Mouse (Mus musculus) heart, embryonic 13.5 days (tissue): ENCODE measurements around the gene Gm49358. TPM values are rescaled to one million over a fixed set of nuclear protein-coding genes. Genes with fewer than 3 reads are reported as not detected.

Experiments
- ATAC-seq: fragments of 200-750 bp; cut with Nextera tagmentation; 2 replicates; pipeline ENCODE4 v1.8.0; 2017; ENCODE audit warnings: moderate TSS enrichment; ENCODE audit not compliant: insufficient number of reproducible peaks, low FRiP score, low TSS enrichment; ENCODE audit errors: extremely low read depth
- H3K27ac ChIP-seq: fragments of 300-500 bp; sonication (generic); replicated peaks from 2 replicates; pipeline ENCODE4 v1.5.1; 2015; ENCODE audit warnings: moderate library complexity, mild to moderate bottlenecking, inconsistent platforms
- H3K27me3 ChIP-seq: fragments of 300-500 bp; sonication (generic); replicated peaks from 2 replicates; pipeline ENCODE4 v1.6.1; 2015; ENCODE audit warnings: mild to moderate bottlenecking, inconsistent platforms
- H3K36me3 ChIP-seq: fragments of 300-500 bp; sonication (generic); 2 replicates; pipeline ENCODE4 v1.6.1; 2015; ENCODE audit warnings: mild to moderate bottlenecking, inconsistent platforms
- H3K4me1 ChIP-seq: fragments of 300-500 bp; sonication (generic); 2 replicates; pipeline ENCODE4 v1.6.1; 2015; ENCODE audit warnings: inconsistent platforms
- H3K4me2 ChIP-seq: fragments of 300-500 bp; sonication (generic); 2 replicates; pipeline ENCODE4 v1.6.1; 2015; ENCODE audit warnings: inconsistent platforms, mild to moderate bottlenecking, moderate library complexity
- H3K4me3 ChIP-seq: fragments of 300-500 bp; sonication (generic); 2 replicates; pipeline ENCODE4 v1.5.1; 2015; ENCODE audit warnings: moderate library complexity, mild to moderate bottlenecking, inconsistent platforms
- H3K9ac ChIP-seq: fragments of 300-500 bp; sonication (generic); 2 replicates; pipeline ENCODE4 v1.6.1; 2015; ENCODE audit warnings: inconsistent platforms, mild to moderate bottlenecking, moderate library complexity
- H3K9me3 ChIP-seq: fragments of 300-500 bp; sonication (generic); 2 replicates; pipeline ENCODE4 v1.6.1; 2016; ENCODE audit warnings: inconsistent platforms
- WGBS: fragments of 180-500 bp; shearing (Covaris S2); methylation state at CpG from one replicate; pipeline ENCODE4 v1.1.7; 2015; ENCODE audit warnings: mixed read lengths; 5-methylcytosine and 5-hydroxymethylcytosine counted together
- polyA plus RNA-seq: library from polyadenylated mRNA; unstranded; fragments of >200 nt; fragmentation: Nextera tagmentation; extraction: Ambion mirVana; gene quantifications from 2 replicates; pipeline ENCODE4 v1.2.1, GENCODE M21; 2015

Gene Gm49358
- polyA plus RNA-seq, 1 experiment from 2014 or later = not detected

- Histone ChIP-seq H3K36me3 (peaks cover 11% of the 10 kb centered on the region; the same call in 1 of the 2 replicates), H3K9ac (no peak overlapping the region), H3K4me3 (no peak overlapping the region), H3K4me2 (no peak overlapping the region), H3K27ac (no peak overlapping the region), H3K9me3 (no peaks in the 10 kb centered on the region), H3K27me3 (no peaks in the 10 kb centered on the region), H3K4me1 (0 out of 2 replicates have a peak, but pooled peaks cover 3% of the 10 kb centered on the region)
- ATAC-seq = no peak
- WGBS = 83% methylated on average over 5 of the region's 5 CpGs
These were observed 78.9 kb downstream of the Gm49358 start for GRCm38 (mm10) chr10:86842659-86843058.

DNA sequence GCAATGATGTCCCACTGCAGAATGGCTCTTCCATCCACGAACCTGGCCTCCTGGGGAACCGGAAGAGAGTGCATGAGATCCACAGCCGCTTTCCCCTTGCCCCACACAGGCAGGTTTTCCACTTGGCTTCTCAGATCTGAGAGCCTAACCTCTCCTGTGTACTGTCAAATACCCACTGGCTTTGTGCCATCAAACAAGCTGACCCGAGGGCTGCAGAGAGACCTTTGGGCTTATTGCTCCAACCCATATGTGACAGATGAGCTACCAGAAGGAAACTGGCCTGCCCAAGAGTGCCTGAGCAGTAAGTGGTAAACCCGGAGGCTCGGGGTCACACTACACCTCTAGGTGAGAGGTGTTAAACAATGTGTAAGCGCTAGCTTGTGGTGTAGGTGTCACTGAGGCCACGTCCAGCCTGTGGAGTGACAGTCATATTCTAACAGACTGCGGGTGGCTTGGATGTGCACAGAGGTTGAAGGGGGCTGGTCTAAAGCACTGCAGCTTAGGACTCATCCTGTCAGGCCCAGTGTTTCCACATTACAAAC lies 83.2 kb downstream of the Gm49358 start:
- no peak; the same call in none of the 2 replicates for ATAC-seq
- Histone ChIP-seq H3K9me3 (no peaks in the 10 kb centered on the region), H3K4me1 (peaks cover 22% of the 10 kb centered on the region), H3K9ac (no peak overlapping the region), H3K27ac (no peak overlapping the region), H3K4me2 (no peak overlapping the region), H3K27me3 (no peaks in the 10 kb centered on the region), H3K4me3 (no peak overlapping the region), H3K36me3 (no peaks in the 10 kb centered on the region)
- WGBS = 66% methylated on average over 9 of the region's 9 CpGs

GRCm38 (mm10) chr10:86849087-86849486 lies 85.3 kb downstream of the Gm49358 start:
- no peaks in the 10 kb centered on the region for H3K27me3 ChIP-seq
- H3K9ac ChIP-seq = no peak overlapping the region
- no peak overlapping the region for H3K4me3 ChIP-seq
- H3K27ac ChIP-seq = no peak overlapping the region
- H3K9me3 ChIP-seq = no peaks in the 10 kb centered on the region
- ATAC-seq = no peak
- H3K4me2 ChIP-seq = no peak overlapping the region
- no peaks in the 10 kb centered on the region for H3K36me3 ChIP-seq
- peaks cover 22% of the 10 kb centered on the region for H3K4me1 ChIP-seq
- WGBS = 84% methylated on average over 4 of the region's 4 CpGs

DNA sequence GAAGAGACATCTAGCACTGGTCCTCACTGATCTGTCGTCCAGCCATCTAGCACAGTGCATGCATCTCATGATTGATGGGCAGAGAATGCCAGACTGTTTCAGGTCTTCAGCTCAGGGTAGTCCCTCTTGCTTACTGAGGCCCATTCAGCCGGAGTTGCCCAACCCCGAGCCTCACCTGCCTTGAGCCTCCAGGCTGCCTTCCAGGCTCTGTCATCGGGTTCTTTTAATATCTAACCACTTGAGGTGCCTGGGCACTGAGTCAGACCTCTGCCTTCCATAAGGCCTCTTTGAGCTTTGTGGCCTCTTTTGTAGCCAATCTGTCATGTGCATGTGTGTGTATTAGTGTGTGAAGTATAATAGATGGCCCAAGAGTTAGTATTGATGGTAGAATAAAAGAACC lies 85.7 kb downstream of the Gm49358 start:
- no peak overlapping the region for H3K4me3 ChIP-seq
- H3K9ac ChIP-seq = no peak overlapping the region
- no peaks in the 10 kb centered on the region for H3K36me3 ChIP-seq
- H3K9me3 ChIP-seq = no peaks in the 10 kb centered on the region
- no peak for ATAC-seq
- no peaks in the 10 kb centered on the region for H3K27me3 ChIP-seq
- no peak overlapping the region for H3K27ac ChIP-seq
- H3K4me1 ChIP-seq = peaks cover 22% of the 10 kb centered on the region
- no peak overlapping the region for H3K4me2 ChIP-seq
- 52% methylated on average over 4 of the region's 4 CpGs for WGBS

DNA sequence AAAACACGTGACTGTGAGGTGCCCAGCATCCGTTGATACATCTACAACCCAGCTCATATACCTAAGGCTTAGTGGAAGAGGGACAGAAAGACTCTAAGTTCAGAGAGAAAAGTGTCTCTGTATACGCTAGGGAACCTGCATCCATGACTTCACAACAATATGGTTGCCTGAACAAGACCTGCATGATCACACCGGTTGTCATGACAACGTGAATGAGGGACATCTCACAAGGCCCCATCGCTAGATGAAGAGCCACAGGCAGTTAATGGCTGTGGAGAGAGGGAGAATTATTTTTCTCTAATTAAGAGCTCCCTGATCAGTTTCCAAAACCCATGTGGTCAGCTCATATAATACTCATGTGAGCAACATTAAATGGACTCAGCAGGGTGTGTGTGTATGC lies 88.4 kb downstream of the Gm49358 start:
- no peak for ATAC-seq
- H3K27me3 ChIP-seq = no peaks in the 10 kb centered on the region
- peaks cover 19% of the 10 kb centered on the region for H3K4me1 ChIP-seq
- H3K9me3 ChIP-seq = no peaks in the 10 kb centered on the region
- no peak overlapping the region for H3K4me3 ChIP-seq
- WGBS = 79% methylated on average over 6 of the region's 6 CpGs
- no peak overlapping the region for H3K9ac ChIP-seq
- H3K4me2 ChIP-seq = no peak overlapping the region
- H3K27ac ChIP-seq = no peak overlapping the region
- no peaks in the 10 kb centered on the region for H3K36me3 ChIP-seq

GRCm38 (mm10) chr10:86853433-86853832 lies 89.7 kb downstream of the Gm49358 start:
- WGBS = 80% methylated on average over 3 of the region's 3 CpGs

GRCm38 (mm10) chr10:86860396-86860795 lies 96.6 kb downstream of the Gm49358 start:
- no peaks in the 10 kb centered on the region for H3K27me3 ChIP-seq
- no peak overlapping the region for H3K27ac ChIP-seq
- H3K4me3 ChIP-seq = no peak overlapping the region
- H3K9me3 ChIP-seq = no peaks in the 10 kb centered on the region
- 68% methylated on average over 4 of the region's 4 CpGs for WGBS
- H3K4me2 ChIP-seq = no peak overlapping the region
- no peaks in the 10 kb centered on the region for H3K36me3 ChIP-seq
- ATAC-seq = no peak
- H3K4me1 ChIP-seq = 0 out of 2 replicates have a peak, but pooled peaks cover 6% of the 10 kb centered on the region
- no peak overlapping the region for H3K9ac ChIP-seq

More at GRCm38 (mm10) chr10:86853433-86853832, 89.7 kb downstream of the Gm49358 start:
- H3K9ac ChIP-seq = no peak overlapping the region
- H3K4me1 ChIP-seq = peaks cover 13% of the 10 kb centered on the region
- no peaks in the 10 kb centered on the region for H3K27me3 ChIP-seq
- no peaks in the 10 kb centered on the region for H3K9me3 ChIP-seq
- no peak for ATAC-seq
- H3K4me3 ChIP-seq = no peak overlapping the region
- no peak overlapping the region for H3K4me2 ChIP-seq
- no peak overlapping the region for H3K27ac ChIP-seq
- H3K36me3 ChIP-seq = no peaks in the 10 kb centered on the region

DNA sequence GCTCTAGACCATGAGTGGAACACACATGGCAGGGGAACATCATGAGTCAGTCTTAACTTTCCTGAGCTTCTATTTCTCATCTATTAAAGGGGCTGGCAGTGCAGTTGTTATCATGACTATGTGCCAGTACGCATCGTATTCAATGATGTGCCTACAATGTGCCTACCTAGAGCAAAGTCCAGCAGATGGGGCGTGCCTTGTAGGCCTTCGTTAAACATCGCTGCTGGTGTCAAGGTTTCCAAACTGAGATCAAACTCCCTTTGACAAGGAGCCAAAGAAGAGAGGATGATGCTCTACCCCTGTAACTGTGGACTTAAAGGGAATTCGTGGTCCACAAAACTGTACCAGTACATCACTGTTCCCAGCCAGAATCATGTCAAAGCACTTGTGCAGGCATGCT lies 98.7 kb downstream of the Gm49358 start:
- H3K4me2 ChIP-seq = no peak overlapping the region
- ATAC-seq = no peak
- no peaks in the 10 kb centered on the region for H3K9me3 ChIP-seq
- no peak overlapping the region for H3K9ac ChIP-seq
- H3K27me3 ChIP-seq = no peaks in the 10 kb centered on the region
- no peak overlapping the region for H3K27ac ChIP-seq
- no peaks in the 10 kb centered on the region for H3K36me3 ChIP-seq
- no peak overlapping the region for H3K4me3 ChIP-seq
- WGBS = 85% methylated on average over 6 of the region's 6 CpGs
- 0 out of 2 replicates have a peak, but pooled peaks cover 6% of the 10 kb centered on the region for H3K4me1 ChIP-seq

DNA sequence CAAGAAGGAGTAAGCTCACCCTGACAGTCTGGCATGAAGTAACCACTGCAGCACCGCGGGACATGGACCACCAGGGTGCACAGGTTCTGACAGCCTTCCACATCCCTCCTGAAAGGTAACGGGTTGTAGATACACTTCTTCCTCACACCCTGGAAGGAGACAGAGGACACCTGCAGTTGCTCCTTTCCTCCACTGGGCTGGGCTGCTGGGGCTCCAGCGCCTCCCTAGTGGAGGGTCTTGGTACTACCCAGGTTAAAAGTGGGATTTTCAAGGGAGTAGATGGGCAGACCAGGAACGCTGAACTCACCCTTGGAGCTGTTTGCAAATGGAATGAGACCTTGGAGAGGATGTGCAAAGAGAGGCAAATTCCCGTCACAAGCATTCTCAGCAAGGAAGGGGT lies 99.7 kb downstream of the Gm49358 start:
- WGBS = 84% methylated on average over 6 of the region's 6 CpGs
- H3K4me1 ChIP-seq = 0 out of 2 replicates have a peak, but pooled peaks cover 6% of the 10 kb centered on the region
- H3K9ac ChIP-seq = no peak overlapping the region
- H3K27ac ChIP-seq = no peak overlapping the region
- H3K4me2 ChIP-seq = no peak overlapping the region
- H3K27me3 ChIP-seq = no peaks in the 10 kb centered on the region
- H3K9me3 ChIP-seq = no peaks in the 10 kb centered on the region
- ATAC-seq = no peak
- no peaks in the 10 kb centered on the region for H3K36me3 ChIP-seq
- no peak overlapping the region for H3K4me3 ChIP-seq

- Histone ChIP-seq H3K4me2 (no peak overlapping the region), H3K4me3 (no peak overlapping the region), H3K27me3 (no peaks in the 10 kb centered on the region), H3K9ac (no peak overlapping the region), H3K36me3 (no peaks in the 10 kb centered on the region), H3K9me3 (no peaks in the 10 kb centered on the region), H3K4me1 (peaks cover 11% of the 10 kb centered on the region), H3K27ac (no peak overlapping the region)
- no peak for ATAC-seq
- WGBS = 55% methylated on average over 7 of the region's 7 CpGs
These were observed 108.3 kb downstream of the Gm49358 start for GRCm38 (mm10) chr10:86872121-86872520.

- no peaks in the 10 kb centered on the region for H3K27me3 ChIP-seq
- no peak for ATAC-seq
- no peak overlapping the region for H3K4me3 ChIP-seq
- WGBS = 48% methylated on average over 5 of the region's 5 CpGs
- no peak overlapping the region for H3K27ac ChIP-seq
- no peak overlapping the region for H3K4me2 ChIP-seq
- no peaks in the 10 kb centered on the region for H3K9me3 ChIP-seq
- H3K36me3 ChIP-seq = no peaks in the 10 kb centered on the region
- H3K9ac ChIP-seq = no peak overlapping the region
- peaks cover 11% of the 10 kb centered on the region for H3K4me1 ChIP-seq
These were observed 108.8 kb downstream of the Gm49358 start for GRCm38 (mm10) chr10:86872591-86872990.

GRCm38 (mm10) chr10:86878721-86879120 lies 114.9 kb downstream of the Gm49358 start:
- 84% methylated on average over 7 of the region's 7 CpGs for WGBS
- no peak overlapping the region for H3K4me2 ChIP-seq
- H3K9me3 ChIP-seq = no peaks in the 10 kb centered on the region
- no peaks in the 10 kb centered on the region for H3K36me3 ChIP-seq
- no peaks in the 10 kb centered on the region for H3K4me1 ChIP-seq
- H3K27me3 ChIP-seq = no peaks in the 10 kb centered on the region
- no peak overlapping the region for H3K27ac ChIP-seq
- no peak overlapping the region for H3K4me3 ChIP-seq
- no peak overlapping the region for H3K9ac ChIP-seq
- no peak for ATAC-seq
